Comparison of ENCODE assay signal across 16 mouse cellular contexts in genomic region chr2:106210773-106211172, GRCm38 (mm10).
"Had no signal": no experiment of that assay in that cellular context is flagged by ENCODE, and none has a peak within 500 bp of the region (broad histone marks: within the 10 kb centered on the region; RNA-seq: fewer than 3 reads in every experiment).

No protein-coding gene starts in this region.

- H3K4me1 ChIP-seq: neural tube, embryonic 13.5 days; neural tube, embryonic 15.5 days; stomach, embryonic 15.5 days had no signal

- H3K9me3 ChIP-seq: neural tube, embryonic 13.5 days; neural tube, embryonic 15.5 days; stomach, embryonic 15.5 days had no signal

- H3K9ac ChIP-seq: neural tube, embryonic 13.5 days; neural tube, embryonic 15.5 days; stomach, embryonic 15.5 days had no signal

- H3K4me2 ChIP-seq: neural tube, embryonic 13.5 days; neural tube, embryonic 15.5 days; stomach, embryonic 15.5 days had no signal

- H3K27me3 ChIP-seq: stomach, embryonic 15.5 days had no signal

- H3K27ac ChIP-seq: neural tube, embryonic 13.5 days; neural tube, embryonic 15.5 days; stomach, embryonic 15.5 days; stomach, postnatal 0 days had no signal

- DNase-seq: retina, postnatal 1 day; right cerebral cortex, adult 18-20 months; right cerebral cortex, postnatal 14 days; right cerebral cortex, postnatal 25 days; right cerebral cortex, postnatal 4 days; spleen, adult 18-20 months; thymus, adult 18-20 months; thymus, adult 2 months; thymus, postnatal 14 days; thymus, postnatal 25 days; thymus, postnatal 36 days; thymus, postnatal 4 days had no signal

- H3K4me3 ChIP-seq: neural tube, embryonic 13.5 days; neural tube, embryonic 15.5 days; stomach, embryonic 15.5 days had no signal

- H3K36me3 ChIP-seq: neural tube, embryonic 13.5 days; neural tube, embryonic 15.5 days; stomach, embryonic 15.5 days had no signal
